Mouse (Mus musculus) layer of hippocampus, adult 18-20 months (tissue): ENCODE results near the gene Tnfrsf25. TPM values are rescaled to one million over a fixed set of nuclear protein-coding genes. Genes with fewer than 3 reads are reported as not detected.
A peak's percentile ranks its signal among the peaks of the same experiment; 100 is the strongest.

Experiments used
- DNase-seq, 2 experiments: peaks; one replicate each; pipeline ENCODE4 v3.0.0; 2022; ENCODE audit warnings: low spot score in 2 of 2
- total RNA-seq, 2 experiments: library from RNA; stranded (reverse); gene quantifications; 2 replicates each; pipeline ENCODE4 v1.2.3; 2021

Gene Tnfrsf25
- total RNA-seq, 2 experiments from 2014 or later = 40.4 to 49.5 TPM

- DNase-seq = peak in 1 of 2 experiments; percentile 51
Measured at GRCm38 (mm10) chr4:152140441-152140840, 24.7 kb downstream of the Tnfrsf25 start.

- peak in 1 of 2 experiments; percentile 67 for DNase-seq
Measured at GRCm38 (mm10) chr4:152141521-152142135, 25.9 kb downstream of the Tnfrsf25 start.

- no peak for DNase-seq
Measured at GRCm38 (mm10) chr4:152143632-152144031, 27.9 kb downstream of the Tnfrsf25 start.

- no peak for DNase-seq
Measured at GRCm38 (mm10) chr4:152145473-152145872, 29.7 kb downstream of the Tnfrsf25 start.

- DNase-seq = no peak
Measured at GRCm38 (mm10) chr4:152146033-152146827, 30.5 kb downstream of the Tnfrsf25 start.

GRCm38 (mm10) chr4:152150546-152150945 lies 34.8 kb downstream of the Tnfrsf25 start:
- no peak for DNase-seq

- no peak for DNase-seq
Measured at GRCm38 (mm10) chr4:152151451-152151965, 35.8 kb downstream of the Tnfrsf25 start.

- DNase-seq = no peak
Measured at GRCm38 (mm10) chr4:152151966-152152544, 36.3 kb downstream of the Tnfrsf25 start, which contains the start of gene Espn. Gene Espn, minus strand, starts transcription at chr4:152152371.

- DNase-seq = peak; percentile 64 to 81
Measured at GRCm38 (mm10) chr4:152153771-152154177, 38.0 kb downstream of the Tnfrsf25 start.

GRCm38 (mm10) chr4:152155019-152155418 lies 39.3 kb downstream of the Tnfrsf25 start:
- DNase-seq = no peak

GRCm38 (mm10) chr4:152157779-152158584 lies 42.2 kb downstream of the Tnfrsf25 start:
- peak in 1 of 2 experiments; percentile 65 for DNase-seq

- no peak for DNase-seq
Measured at GRCm38 (mm10) chr4:152158585-152159284, 43.0 kb downstream of the Tnfrsf25 start, which contains the start of gene Hes2. Gene Hes2, plus strand, starts transcription at chr4:152158867.

GRCm38 (mm10) chr4:152159285-152159678 lies 43.5 kb downstream of the Tnfrsf25 start:
- DNase-seq = no peak

GRCm38 (mm10) chr4:152160748-152161147 lies 45.0 kb downstream of the Tnfrsf25 start:
- no peak for DNase-seq

GRCm38 (mm10) chr4:152161601-152162000 lies 45.9 kb downstream of the Tnfrsf25 start:
- DNase-seq = no peak

- DNase-seq = no peak
Measured at GRCm38 (mm10) chr4:152162748-152163147, 47.0 kb downstream of the Tnfrsf25 start.

GRCm38 (mm10) chr4:152165036-152165931 lies 49.5 kb downstream of the Tnfrsf25 start:
- DNase-seq = peak in 1 of 2 experiments; percentile 66

GRCm38 (mm10) chr4:152168052-152168451 lies 52.3 kb downstream of the Tnfrsf25 start:
- no peak for DNase-seq

GRCm38 (mm10) chr4:152169103-152169502 lies 53.4 kb downstream of the Tnfrsf25 start:
- no peak for DNase-seq
